Mouse (Mus musculus) heart, postnatal 10 days (tissue): ENCODE results near the gene Speer4f1. TPM values are rescaled to one million over a fixed set of nuclear protein-coding genes. Genes with fewer than 3 reads are reported as not detected.
"Not testable (repeated sequence)": the region's sequence is repeated elsewhere in the genome, so short reads cannot be mapped to it uniquely, and the experiment has no call there.

Experiments
- DNase-seq, 2 experiments: peaks; one replicate each; pipeline ENCODE4 v3.0.0; 2021
- intact Hi-C: fragments of 180-260 bp; cut with DNase I; formaldehyde crosslinking; loops from one replicate; pipeline ENCODE4 v1.15.1; 2025
- total RNA-seq, 2 experiments: library from RNA; stranded (reverse); gene quantifications; 2 replicates each; pipeline ENCODE4 v1.2.3; 2021

Speer4f1 gene
- total RNA-seq: not detected

DNA sequence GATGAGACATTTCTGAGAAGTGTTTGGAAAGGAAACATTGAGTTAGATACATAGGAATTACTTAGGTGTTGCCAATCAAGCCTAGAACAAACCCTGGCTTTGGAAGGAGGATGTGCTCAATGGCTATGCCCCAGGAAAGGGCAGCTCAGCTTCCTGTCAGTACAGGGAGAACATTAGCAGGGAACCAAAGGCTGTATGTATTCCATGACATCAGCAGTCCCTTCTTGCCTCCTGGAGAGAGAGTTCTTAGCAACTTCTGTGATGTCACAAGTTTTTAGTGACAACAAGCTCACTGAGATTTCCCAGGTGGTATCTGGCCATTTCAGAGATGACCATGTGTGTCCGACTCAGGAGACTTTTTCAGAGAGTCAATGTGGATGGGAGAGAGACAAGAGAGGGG, at the start of gene Speer4f1:
Gene Speer4f1 (plus strand): TSS at position 301 of the 400 bp plus-strand sequence.
- intact Hi-C loops, DNase-seq: not testable (repeated sequence)

DNA sequence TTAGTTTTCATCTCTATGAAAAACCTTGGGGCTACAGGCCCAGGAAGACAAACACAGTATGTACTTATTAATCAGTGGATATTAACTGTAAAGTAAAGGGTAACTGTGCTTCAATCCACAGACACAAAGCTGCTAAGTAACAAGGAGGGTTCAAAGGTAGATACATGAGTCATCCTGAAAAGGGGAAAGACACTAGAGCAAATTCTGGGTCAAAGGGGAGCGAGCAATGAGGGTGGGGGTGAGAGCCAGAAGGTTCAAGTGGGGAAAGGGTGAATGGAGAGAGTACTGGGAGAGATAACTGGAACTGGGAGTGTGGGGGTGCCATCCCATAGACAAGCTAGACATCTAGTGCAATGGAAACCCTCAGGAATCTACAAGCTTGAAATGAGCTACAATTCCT, 49.0 kb upstream of the Speer4f1 start:
- no peak for DNase-seq
- intact Hi-C loops: no loop called here

DNA sequence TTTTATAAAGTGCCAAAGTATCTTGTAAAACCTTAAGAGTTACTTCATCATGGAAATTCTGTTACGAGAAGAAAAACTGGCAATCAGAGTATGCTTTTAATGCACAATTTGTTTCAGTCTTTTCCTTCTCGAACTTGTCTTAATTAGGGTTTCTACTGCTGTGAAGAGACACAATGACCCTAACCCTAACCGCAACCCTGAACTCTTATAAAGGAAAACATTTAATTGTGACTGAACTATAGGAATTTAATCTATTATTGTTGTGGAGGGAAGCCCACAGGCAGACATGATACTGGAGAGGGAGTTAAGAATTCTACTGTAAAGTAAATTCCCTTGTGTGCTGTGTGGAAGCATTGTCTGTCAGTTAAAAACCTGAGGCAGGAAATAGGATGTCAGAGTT, 41.2 kb upstream of the Speer4f1 start:
- intact Hi-C loops: no loop called here
- DNase-seq: no peak

DNA sequence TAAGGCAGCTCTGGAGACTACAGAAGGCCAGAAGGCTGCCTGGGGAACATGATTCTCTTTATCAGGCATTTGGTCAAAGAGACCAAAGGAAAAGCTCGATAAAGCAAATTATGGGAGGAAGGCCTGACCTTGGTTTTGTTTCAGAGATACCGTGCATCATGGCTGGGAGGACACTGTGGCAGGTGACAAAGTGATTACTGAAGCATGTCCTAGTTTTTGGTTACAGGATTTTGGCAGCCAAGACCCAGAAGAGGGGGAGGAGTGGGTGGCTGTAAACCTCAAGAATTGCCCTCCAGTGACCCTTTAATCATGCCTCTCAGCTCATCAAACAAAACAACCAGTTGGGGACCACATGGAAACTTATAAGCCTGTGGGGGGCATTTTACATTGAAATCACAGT, 39.7 kb upstream of the Speer4f1 start:
- no peak for DNase-seq
- intact Hi-C loops: no loop called here

DNA sequence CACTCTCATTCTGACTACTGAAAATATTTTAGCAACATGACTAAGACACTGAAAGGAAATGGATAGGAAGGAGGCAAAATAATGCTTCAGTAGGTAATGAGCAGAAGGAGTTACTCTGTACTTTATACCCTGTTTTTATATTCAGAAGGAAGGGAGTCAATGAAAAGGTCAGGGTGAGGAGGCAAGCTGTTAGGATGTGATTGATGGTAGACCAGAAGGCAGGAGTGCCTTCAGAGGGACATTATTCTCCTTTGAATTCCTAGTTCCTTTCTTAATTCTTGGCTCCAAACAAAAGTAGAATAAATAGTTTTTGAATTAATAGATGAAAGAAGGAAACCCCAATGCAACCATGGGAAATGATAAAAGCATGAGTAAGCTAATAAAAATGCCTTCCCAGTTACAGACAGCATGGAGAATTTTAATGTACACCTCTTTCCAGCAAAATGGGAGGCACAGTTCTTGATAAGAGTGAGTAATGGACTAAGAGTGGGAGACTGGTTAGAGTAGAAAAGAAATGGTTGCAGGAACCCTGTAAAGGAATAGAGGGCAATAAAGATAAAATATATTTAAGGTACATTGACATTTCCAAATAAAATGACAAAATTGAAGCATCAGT, 36.3 kb upstream of the Speer4f1 start:
- intact Hi-C loops: no loop called here
- DNase-seq: no peak

DNA sequence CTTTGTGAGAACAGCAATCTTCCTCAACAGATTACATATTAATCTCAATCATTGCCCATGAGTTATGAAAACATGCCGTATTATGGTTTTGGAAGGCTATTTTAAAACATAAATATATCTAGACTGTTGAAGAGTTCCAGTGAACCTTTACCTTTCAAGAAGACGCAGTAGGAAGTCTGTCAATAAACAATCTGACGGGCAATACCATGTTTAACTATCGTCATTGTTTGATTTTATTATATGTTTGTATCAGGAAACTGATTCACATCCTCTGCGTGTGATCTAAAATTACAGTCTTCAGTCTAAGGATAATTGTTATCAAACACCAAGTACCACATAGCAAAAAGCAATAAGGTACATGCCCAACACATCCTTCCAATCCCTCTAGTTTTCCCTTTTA, 21.8 kb upstream of the Speer4f1 start:
- DNase-seq: no peak
- intact Hi-C loops: no loop called here

DNA sequence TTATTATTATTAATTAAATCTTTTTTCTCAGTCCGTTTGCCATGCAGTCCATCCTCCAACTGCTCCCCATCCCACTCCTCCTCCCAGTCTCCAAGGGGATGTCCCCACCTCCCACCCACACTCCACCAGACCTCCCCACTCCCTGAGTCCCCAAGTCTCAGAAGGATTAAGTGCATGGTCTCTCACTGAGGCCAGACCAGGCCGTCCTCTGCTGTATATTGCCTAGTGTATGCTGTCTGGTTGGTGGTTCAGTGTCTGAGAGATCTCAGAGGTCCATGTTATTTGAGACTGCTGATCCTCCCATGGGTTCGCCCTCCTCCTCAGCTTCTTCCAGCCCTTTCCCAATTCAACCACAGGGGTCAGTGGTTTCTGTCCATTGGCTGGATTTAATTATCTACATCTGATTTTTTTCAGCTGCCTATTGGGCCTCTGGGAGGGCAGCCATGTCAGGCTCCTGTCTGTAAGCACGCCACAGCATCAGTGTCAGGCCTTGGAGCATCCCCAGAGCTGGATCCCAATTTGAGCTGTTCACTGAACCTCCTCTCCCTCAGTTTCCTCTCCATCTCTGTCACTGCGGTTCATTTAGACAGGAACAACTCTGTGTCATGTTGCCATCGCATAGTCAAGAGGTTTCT, 20.8 kb upstream of the Speer4f1 start:
- DNase-seq: no peak
- intact Hi-C loops: no loop called here

DNA sequence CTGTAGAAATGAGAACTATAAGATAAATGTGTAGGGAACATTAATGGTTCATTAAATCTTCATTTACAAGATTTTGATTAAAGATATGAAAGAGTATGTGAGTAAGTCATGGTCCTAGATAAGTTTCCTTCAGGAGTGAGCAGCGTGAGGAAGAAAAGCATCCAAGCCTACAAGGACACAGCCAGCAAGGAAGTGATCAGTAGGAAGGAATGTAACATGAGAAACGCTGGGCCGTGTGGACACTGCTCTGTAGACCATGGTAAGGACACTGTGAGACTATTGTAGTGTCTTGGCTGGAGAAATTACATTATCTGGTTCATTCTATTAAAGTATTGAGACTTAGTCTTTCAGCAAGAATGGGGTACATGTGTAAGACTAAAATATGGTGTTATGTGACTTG, 19.2 kb upstream of the Speer4f1 start:
- intact Hi-C loops: no loop called here
- no peak for DNase-seq

DNA sequence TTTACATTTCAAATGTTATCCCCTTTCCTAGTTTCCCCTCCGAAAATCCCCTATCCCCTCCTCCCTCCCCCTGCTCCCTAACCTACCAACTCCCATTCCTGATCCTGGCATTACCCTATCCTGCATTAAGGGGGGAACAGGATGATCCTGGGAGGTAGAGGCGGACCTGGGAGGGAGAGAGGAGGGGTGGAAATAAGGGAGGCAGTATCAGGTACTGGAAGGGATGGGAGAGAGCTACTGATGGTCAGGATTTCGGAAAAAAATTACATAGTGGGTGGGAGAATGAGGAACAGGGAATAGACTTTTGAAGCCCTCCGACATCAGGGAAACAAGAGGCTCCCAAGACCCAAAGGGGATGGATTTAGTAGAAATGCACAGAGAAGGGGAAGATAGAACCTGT, 7.8 kb upstream of the Speer4f1 start:
- intact Hi-C loops: not testable (repeated sequence)

DNA sequence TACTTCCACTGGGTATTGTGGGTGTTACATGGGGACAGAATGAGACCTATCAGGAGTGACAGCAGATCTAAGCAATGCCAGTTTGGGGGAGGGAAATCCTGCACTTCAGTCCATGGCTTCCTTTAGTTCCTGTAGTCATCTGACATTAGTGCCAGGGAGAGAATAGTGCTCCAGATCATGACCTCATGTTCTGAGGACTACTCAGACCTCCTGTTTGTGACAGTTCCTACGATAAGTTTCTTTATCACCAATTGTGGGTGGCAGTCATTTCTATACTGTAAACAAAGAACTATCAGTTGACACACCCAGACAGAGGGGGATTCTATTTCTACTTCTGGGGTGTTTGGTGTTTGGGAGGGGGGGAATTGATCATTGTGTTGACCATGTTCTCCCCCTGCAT, 578 bp downstream of the Speer4f1 start:
- intact Hi-C loops: no loop called here

More for the DNA sequence above, 7.8 kb upstream of the Speer4f1 start:
- DNase-seq: not testable (repeated sequence)

DNA sequence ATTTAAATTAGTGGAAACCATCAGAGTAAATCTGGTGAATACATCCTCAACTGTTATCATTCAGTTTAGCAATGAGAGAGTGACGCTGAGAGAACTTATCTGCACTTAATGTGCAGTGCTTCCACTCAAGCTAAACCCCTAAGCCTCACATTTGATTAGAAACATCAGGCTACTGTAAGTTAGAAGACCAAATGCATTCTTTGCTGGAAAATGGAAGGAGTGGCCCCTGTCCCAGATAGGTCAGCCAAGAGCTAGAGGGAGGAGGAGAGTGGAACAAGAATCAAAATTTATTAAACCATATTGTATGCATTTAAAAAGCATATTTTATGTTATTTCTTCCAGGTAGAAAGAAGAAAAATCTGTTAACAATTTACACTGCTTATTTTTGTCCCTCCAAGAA, 14.0 kb downstream of the Speer4f1 start:
- DNase-seq: no peak
- intact Hi-C loops: no loop called here

More for the DNA sequence above, 578 bp downstream of the Speer4f1 start:
- no peak for DNase-seq

DNA sequence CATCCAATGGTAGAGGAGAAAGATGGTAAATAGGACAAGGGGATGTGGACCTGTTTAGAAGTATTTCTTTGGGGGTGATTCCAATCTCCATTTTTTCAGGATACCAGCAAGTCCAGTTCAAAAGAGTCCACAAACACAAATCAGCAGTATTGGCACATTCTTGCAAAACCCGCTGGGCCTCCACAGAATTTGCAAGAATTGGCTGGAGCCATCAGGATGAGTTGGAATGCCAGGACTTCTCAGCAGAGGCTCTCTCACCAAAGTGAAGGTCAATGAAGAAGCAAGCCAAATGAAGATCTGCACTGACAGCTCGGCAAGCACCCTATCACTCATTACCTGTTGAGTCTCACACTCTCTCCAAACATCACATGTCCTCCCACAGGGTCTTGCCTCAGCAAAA, 19.7 kb downstream of the Speer4f1 start:
- intact Hi-C loops: no loop called here
- no peak for DNase-seq

DNA sequence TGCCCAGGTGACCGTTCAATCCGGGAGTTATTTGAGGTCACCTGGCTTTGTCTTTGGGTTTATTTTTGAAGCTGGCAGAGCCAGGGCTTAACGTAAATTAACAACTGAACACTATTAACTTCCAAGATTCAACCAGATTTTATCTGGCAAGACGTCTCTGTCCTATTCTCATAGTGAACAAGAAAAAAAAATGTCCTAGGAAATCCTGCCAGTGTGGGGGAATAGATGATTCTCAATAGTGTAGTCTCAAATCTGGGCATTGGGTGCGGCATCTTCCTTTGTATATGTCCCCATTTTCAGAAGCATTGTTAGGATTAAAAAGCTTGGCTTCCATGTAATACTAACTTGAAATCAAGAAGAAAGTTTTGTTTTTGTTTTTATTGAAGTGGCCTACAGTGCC, 20.8 kb downstream of the Speer4f1 start:
- intact Hi-C loops: no loop called here
- DNase-seq: no peak

DNA sequence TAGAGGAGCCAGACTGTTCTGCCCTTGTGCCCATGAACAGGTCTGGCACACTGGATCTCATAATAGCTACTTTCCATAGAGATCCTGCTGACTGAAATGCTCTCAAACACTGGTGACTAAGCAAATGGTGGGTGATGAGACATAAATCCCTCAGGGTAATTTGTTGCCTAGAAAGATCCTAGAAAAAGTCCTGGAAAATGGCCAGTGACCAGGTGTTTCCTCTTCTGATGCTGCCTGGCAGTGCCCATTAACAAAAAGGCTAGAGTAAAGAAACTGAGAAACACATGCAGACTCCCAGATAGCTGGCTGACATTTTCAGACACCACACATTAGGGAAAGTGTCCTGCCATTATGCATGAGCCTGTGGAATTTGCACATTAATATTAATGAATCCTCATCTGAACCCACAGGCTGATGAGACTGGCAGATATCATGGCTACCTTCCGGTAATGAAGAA, 24.0 kb downstream of the Speer4f1 start:
- no peak for DNase-seq
- intact Hi-C loops: no loop called here

DNA sequence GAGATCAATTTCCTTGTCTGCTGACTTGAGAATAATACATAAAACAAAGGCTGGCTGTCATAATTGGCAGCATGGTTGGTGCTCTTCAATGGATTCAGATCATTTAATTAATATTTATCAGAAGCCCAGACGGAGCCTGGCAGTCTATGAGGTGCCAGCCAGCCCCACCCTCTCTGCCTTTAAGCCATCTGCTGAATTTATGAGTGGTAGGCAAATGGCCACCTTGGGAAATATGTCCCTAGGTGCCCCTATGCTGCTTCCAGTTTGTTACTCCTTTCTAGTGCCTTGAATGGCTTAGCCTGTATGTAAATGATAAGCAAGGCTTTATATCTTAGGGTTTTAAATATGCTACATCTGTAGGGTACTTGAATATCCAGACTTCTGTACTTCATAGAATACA, 25.0 kb downstream of the Speer4f1 start:
- intact Hi-C loops: no loop called here
- no peak for DNase-seq

DNA sequence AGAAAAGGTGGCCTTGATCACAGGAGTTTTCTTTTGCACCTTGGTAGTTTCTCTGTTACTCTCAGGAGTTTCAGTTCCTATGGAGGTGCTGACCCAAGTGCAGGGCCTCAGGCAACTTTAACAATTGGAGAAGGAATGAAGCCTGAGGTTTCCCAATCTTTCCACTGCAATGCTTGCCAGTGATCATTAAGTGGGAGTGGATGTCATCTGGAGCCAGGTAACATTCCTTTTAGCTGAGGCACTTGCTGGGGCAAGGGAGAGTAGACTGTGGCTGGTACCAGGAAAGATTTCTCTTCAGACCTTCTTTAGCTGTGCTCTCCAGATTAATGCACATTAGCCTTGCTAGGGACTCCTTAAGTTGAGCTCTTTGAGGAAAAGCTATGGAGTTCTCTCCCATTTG, 29.6 kb downstream of the Speer4f1 start:
- intact Hi-C loops: no loop called here

DNA sequence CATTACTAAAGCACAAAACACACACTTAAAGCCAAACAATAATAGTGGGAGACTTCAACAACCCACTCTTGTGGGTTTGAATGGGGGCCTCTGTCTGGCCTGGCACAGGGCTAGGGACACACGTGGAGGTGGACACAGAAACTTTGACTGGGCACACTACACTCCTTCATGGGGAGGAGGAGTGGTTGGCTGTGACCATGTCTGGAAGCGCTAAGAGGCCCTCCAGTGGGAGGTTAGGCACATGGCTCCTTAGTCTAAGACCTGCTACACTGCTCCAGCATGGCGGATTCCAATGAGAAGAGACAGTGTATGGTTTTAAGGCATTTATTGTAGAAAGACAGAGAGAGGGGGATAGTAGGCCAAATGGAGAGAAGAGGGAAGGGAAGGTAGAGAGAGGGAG, 32.1 kb downstream of the Speer4f1 start:
- intact Hi-C loops: no loop called here
- no peak for DNase-seq

More for the DNA sequence above, 29.6 kb downstream of the Speer4f1 start:
- no peak for DNase-seq

Other genes with a start within 250 kb of the Speer4f1 start
- not detected for gene Speer4f2, start 102.9 kb upstream of the Speer4f1 start, total RNA-seq
- 10 to 100 TPM; 34.6 to 39.9 TPM for gene Sema3c, start 98.2 kb downstream of the Speer4f1 start, total RNA-seq